Mouse (Mus musculus) cerebellum, postnatal 4 days (tissue): Measurements from ENCODE around the gene Gpx2.
A peak's percentile ranks its signal among the peaks of the same experiment; 100 is the strongest.
"Not testable (repeated sequence)": the region's sequence is repeated elsewhere in the genome, so short reads cannot be mapped to it uniquely, and the experiment has no call there.

ENCODE experiments used
- DNase-seq, 2 experiments: peaks; one replicate each; pipeline ENCODE4 v3.0.0; 2022; ENCODE audit warnings: low spot score in 2 of 2, mixed read lengths in 1 of 2

Gene Gpx2

GRCm38 (mm10) chr12:76805056-76805811 is 9.9 kb upstream of the Gpx2 start:
- DNase-seq: peak in 1 of 2 experiments; percentile 55

- peak in 1 of 2 experiments; percentile 46 for DNase-seq
Measured at GRCm38 (mm10) chr12:76803700-76804252, 8.4 kb upstream of the Gpx2 start.

GRCm38 (mm10) chr12:76803028-76803427 is 7.7 kb upstream of the Gpx2 start:
- no peak for DNase-seq

- no peak for DNase-seq
Measured at GRCm38 (mm10) chr12:76798008-76798720, 2.8 kb upstream of the Gpx2 start.

GRCm38 (mm10) chr12:76796938-76797539 is 1.7 kb upstream of the Gpx2 start:
- DNase-seq: no peak

GRCm38 (mm10) chr12:76792540-76792939 is 2.8 kb downstream of the Gpx2 start:
- not testable (repeated sequence) for DNase-seq

- DNase-seq: no peak
Measured at GRCm38 (mm10) chr12:76790446-76791084, 4.8 kb downstream of the Gpx2 start.

- no peak for DNase-seq
Measured at GRCm38 (mm10) chr12:76784056-76784619, 11.2 kb downstream of the Gpx2 start.

- DNase-seq: peak in 1 of 2 experiments; percentile 22
Measured at GRCm38 (mm10) chr12:76780639-76781468, 14.5 kb downstream of the Gpx2 start.

- no peak for DNase-seq
Measured at GRCm38 (mm10) chr12:76779951-76780350, 15.4 kb downstream of the Gpx2 start.

GRCm38 (mm10) chr12:76778305-76779083 is 16.9 kb downstream of the Gpx2 start:
- no peak for DNase-seq

GRCm38 (mm10) chr12:76777845-76778244 is 17.5 kb downstream of the Gpx2 start:
- DNase-seq: no peak

- DNase-seq: no peak
Measured at GRCm38 (mm10) chr12:76776898-76777297, 18.5 kb downstream of the Gpx2 start.

- DNase-seq: no peak
Measured at GRCm38 (mm10) chr12:76775132-76775531, 20.2 kb downstream of the Gpx2 start.

GRCm38 (mm10) chr12:76774652-76775051 is 20.7 kb downstream of the Gpx2 start:
- no peak for DNase-seq

GRCm38 (mm10) chr12:76771540-76771939 is 23.8 kb downstream of the Gpx2 start:
- DNase-seq: no peak

GRCm38 (mm10) chr12:76770841-76771500 is 24.4 kb downstream of the Gpx2 start:
- DNase-seq: no peak

- peak in 1 of 2 experiments; percentile 30 for DNase-seq
Measured at GRCm38 (mm10) chr12:76765901-76766630, 29.3 kb downstream of the Gpx2 start.
